Mouse (Mus musculus): Measurements from ENCODE around the gene Camk1. TPM values are rescaled to one million over a fixed set of nuclear protein-coding genes. Genes with fewer than 3 reads are reported as not detected.

Camk1 gene
- polyA plus RNA-seq, 1 experiment: 18.3 TPM

- H3K36me3 ChIP-seq (ENCODE audit: control insufficient read depth, insufficient read depth, low read length): no peaks in the 10 kb centered on the region
- H3K4me1 ChIP-seq (replicated peaks; ENCODE audit: control insufficient read depth, insufficient read depth, low read length): no peaks in the 10 kb centered on the region
- H3K27ac ChIP-seq (ENCODE audit: control insufficient read depth, insufficient read depth, low read length): no peak overlapping the region
- H3K27me3 ChIP-seq (ENCODE audit: control insufficient read depth, insufficient read depth, low read length): no peaks in the 10 kb centered on the region
- H3K4me3 ChIP-seq (ENCODE audit: control insufficient read depth, insufficient read depth, low read length): no peak overlapping the region
- no peak for DNase-seq
- no peak for TF ChIP-seq POLR2A (IDR thresholded peaks at IDR 0.05; ENCODE audit: control insufficient read depth, extremely low read depth, insufficient read depth, low read length, poor library complexity)
- no peak for TF ChIP-seq CTCF (IDR thresholded peaks at IDR 0.05; ENCODE audit: borderline replicate concordance, control insufficient read depth, extremely low read depth, insufficient read depth, low read length, poor library complexity)
These were observed 6.8 kb upstream of the Camk1 start for GRCm38 (mm10) chr6:113350538-113350937.

DNA sequence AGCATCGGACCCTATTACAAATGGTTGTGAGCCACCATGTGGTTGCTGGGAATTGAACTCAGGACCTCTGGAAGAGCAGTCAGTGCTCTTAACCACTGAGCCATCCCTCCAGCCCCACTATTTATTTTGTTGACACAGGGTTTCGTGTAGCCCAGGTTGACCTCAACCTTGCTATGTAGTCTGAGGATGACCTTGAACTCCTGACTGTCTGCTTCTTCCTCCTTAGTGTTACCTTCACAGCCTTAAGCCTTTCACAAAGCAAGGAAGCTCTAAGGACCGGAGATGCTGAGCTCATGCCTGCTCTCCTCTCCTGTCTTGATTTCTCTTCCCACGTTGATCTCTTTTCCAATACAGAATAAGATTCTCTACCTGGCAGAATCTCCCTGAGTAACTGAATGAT is 3.1 kb upstream of the Camk1 start:
- DNase-seq: no peak
- no peaks in the 10 kb centered on the region for H3K36me3 ChIP-seq (ENCODE audit: control insufficient read depth, insufficient read depth, low read length)
- no peak for TF ChIP-seq CTCF (IDR thresholded peaks at IDR 0.05; ENCODE audit: borderline replicate concordance, control insufficient read depth, extremely low read depth, insufficient read depth, low read length, poor library complexity)
- TF ChIP-seq POLR2A (IDR thresholded peaks at IDR 0.05; ENCODE audit: control insufficient read depth, extremely low read depth, insufficient read depth, low read length, poor library complexity): no peak
- no peak overlapping the region for H3K27ac ChIP-seq (ENCODE audit: control insufficient read depth, insufficient read depth, low read length)
- H3K27me3 ChIP-seq (ENCODE audit: control insufficient read depth, insufficient read depth, low read length): no peaks in the 10 kb centered on the region
- peaks cover 4% of the 10 kb centered on the region; the same call in 1 of the 2 replicates for H3K4me1 ChIP-seq (replicated peaks; ENCODE audit: control insufficient read depth, insufficient read depth, low read length)
- WGBS: 94% methylated on average over 4 of the region's 4 CpGs
- no peak overlapping the region for H3K4me3 ChIP-seq (ENCODE audit: control insufficient read depth, insufficient read depth, low read length)

DNA sequence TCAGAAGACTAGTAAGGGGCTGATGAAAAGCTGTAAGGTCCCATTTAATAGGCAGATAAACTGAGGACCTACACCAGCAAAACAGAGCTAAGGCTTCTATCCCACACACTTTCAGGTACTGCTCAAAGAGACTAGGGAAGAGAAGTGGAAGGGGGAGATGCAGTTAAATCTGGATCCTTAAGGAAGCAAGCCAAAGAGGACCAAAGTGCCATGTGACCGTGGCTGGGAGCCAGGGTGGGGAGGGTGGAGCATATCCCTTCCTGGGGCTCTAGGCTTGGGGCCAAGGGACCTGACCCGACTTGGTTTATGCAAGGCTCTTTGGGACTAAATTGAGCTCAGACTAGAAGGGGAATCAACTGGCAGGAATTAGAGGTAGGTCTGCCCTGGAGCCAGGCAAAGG is 537 bp upstream of the Camk1 start:
- no peaks in the 10 kb centered on the region for H3K27me3 ChIP-seq (ENCODE audit: control insufficient read depth, insufficient read depth, low read length)
- no peak for DNase-seq
- H3K4me3 ChIP-seq (ENCODE audit: control insufficient read depth, insufficient read depth, low read length): no peak overlapping the region
- H3K36me3 ChIP-seq (ENCODE audit: control insufficient read depth, insufficient read depth, low read length): no peaks in the 10 kb centered on the region
- WGBS: 55% methylated on average over 2 of the region's 2 CpGs
- no peak overlapping the region for H3K27ac ChIP-seq (ENCODE audit: control insufficient read depth, insufficient read depth, low read length)
- peaks cover 4% of the 10 kb centered on the region; the same call in 1 of the 2 replicates for H3K4me1 ChIP-seq (replicated peaks; ENCODE audit: control insufficient read depth, insufficient read depth, low read length)
- TF ChIP-seq POLR2A (IDR thresholded peaks at IDR 0.05; ENCODE audit: control insufficient read depth, extremely low read depth, insufficient read depth, low read length, poor library complexity) (no peak), CTCF (IDR thresholded peaks at IDR 0.05; ENCODE audit: borderline replicate concordance, control insufficient read depth, extremely low read depth, insufficient read depth, low read length, poor library complexity) (no peak)

DNA sequence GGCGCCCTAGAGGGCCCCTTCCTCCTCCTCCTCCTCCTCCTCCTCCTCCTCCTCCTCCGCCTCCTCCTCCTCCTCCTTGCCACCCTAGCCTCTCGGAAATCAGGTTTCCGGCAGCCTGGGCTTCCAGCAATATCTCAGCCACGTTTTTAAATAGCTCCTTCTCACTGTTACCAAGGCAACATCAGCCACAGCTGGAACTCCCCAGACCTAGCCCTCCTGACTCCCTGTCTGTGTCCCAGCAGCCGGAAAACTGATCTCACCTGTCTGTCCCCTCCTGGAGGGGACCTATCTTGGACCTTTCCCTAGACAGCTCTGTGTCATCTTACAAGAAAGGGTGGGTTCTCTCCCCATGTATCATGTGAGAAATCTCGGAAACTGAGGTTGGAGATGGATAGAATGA is 1.5 kb downstream of the Camk1 start:
- no peak overlapping the region for H3K4me3 ChIP-seq (ENCODE audit: control insufficient read depth, insufficient read depth, low read length)
- WGBS: 65% methylated on average over 4 of the region's 7 CpGs
- no peak for DNase-seq
- no peak overlapping the region for H3K27ac ChIP-seq (ENCODE audit: control insufficient read depth, insufficient read depth, low read length)
- TF ChIP-seq CTCF (IDR thresholded peaks at IDR 0.05; ENCODE audit: borderline replicate concordance, control insufficient read depth, extremely low read depth, insufficient read depth, low read length, poor library complexity) (no peak), POLR2A (IDR thresholded peaks at IDR 0.05; ENCODE audit: control insufficient read depth, extremely low read depth, insufficient read depth, low read length, poor library complexity) (no peak)
- no peaks in the 10 kb centered on the region for H3K27me3 ChIP-seq (ENCODE audit: control insufficient read depth, insufficient read depth, low read length)
- no peaks in the 10 kb centered on the region for H3K36me3 ChIP-seq (ENCODE audit: control insufficient read depth, insufficient read depth, low read length)
- peaks cover 4% of the 10 kb centered on the region; the same call in 1 of the 2 replicates for H3K4me1 ChIP-seq (replicated peaks; ENCODE audit: control insufficient read depth, insufficient read depth, low read length)

DNA sequence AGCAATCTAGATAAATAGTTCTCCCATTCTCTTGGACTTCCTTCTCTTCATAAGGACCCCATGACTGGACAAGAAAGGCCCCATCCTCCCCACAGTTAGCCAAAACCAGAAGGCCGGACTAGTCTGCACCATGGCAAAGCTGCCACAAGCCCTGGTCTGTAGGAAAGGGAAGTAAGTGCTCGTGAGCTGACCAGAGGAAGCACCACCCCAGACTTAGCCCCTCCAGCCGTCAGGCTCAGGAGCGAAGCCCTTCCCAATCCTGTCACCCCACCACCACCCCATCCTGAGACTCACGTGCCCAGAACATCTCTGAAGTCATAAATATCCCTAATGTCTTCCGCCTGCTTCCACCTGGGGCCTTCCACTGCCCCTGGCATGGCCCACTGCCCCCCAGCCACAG is 2.2 kb downstream of the Camk1 start:
- 74% methylated on average over 6 of the region's 6 CpGs for WGBS
- no peaks in the 10 kb centered on the region for H3K27me3 ChIP-seq (ENCODE audit: control insufficient read depth, insufficient read depth, low read length)
- DNase-seq: no peak
- TF ChIP-seq CTCF (IDR thresholded peaks at IDR 0.05; ENCODE audit: borderline replicate concordance, control insufficient read depth, extremely low read depth, insufficient read depth, low read length, poor library complexity) (no peak), POLR2A (IDR thresholded peaks at IDR 0.05; ENCODE audit: control insufficient read depth, extremely low read depth, insufficient read depth, low read length, poor library complexity) (no peak)
- H3K27ac ChIP-seq (ENCODE audit: control insufficient read depth, insufficient read depth, low read length): no peak overlapping the region
- H3K4me3 ChIP-seq (ENCODE audit: control insufficient read depth, insufficient read depth, low read length): no peak overlapping the region
- peaks cover 4% of the 10 kb centered on the region; the same call in 1 of the 2 replicates for H3K4me1 ChIP-seq (replicated peaks; ENCODE audit: control insufficient read depth, insufficient read depth, low read length)
- no peaks in the 10 kb centered on the region for H3K36me3 ChIP-seq (ENCODE audit: control insufficient read depth, insufficient read depth, low read length)

- whole genome bisulfite sequencing: 66% methylated on average over 8 of the region's 8 CpGs
- Histone ChIP-seq H3K4me3 (ENCODE audit: control insufficient read depth, insufficient read depth, low read length) (no peak overlapping the region), H3K36me3 (ENCODE audit: control insufficient read depth, insufficient read depth, low read length) (no peaks in the 10 kb centered on the region), H3K4me1 (replicated peaks; ENCODE audit: control insufficient read depth, insufficient read depth, low read length) (no peaks in the 10 kb centered on the region), H3K27me3 (ENCODE audit: control insufficient read depth, insufficient read depth, low read length) (no peaks in the 10 kb centered on the region), H3K27ac (ENCODE audit: control insufficient read depth, insufficient read depth, low read length) (no peak overlapping the region)
- DNase-seq: no peak
- TF ChIP-seq POLR2A (IDR thresholded peaks at IDR 0.05; ENCODE audit: control insufficient read depth, extremely low read depth, insufficient read depth, low read length, poor library complexity) (no peak), CTCF (IDR thresholded peaks at IDR 0.05; ENCODE audit: borderline replicate concordance, control insufficient read depth, extremely low read depth, insufficient read depth, low read length, poor library complexity) (no peak)
These were observed 6.7 kb downstream of the Camk1 start for GRCm38 (mm10) chr6:113336852-113337620.

All from thymus, adult 2 months (tissue).